ENCODE assay signal across 8 mouse cellular contexts in genomic region chr3:35481841-35482240, GRCm38 (mm10).
DNase-seq lines count a peak whose midpoint lies in the region.

No protein-coding gene starts in this region.

- peak; percentile 11 to 29 for DNase-seq in cerebellum, postnatal 25 days
- no peak for DNase-seq in cerebellum, adult 11-12 months
- DNase-seq in right cerebral cortex, postnatal 10 days (ENCODE audit: low spot score in 2 of 2), result peak; percentile 37 to 45
- no peak for DNase-seq in right cerebral cortex, postnatal 36 days (ENCODE audit: low spot score in 2 of 2)
- DNase-seq in left cerebral cortex, postnatal 10 days (ENCODE audit: extremely low spot score in 1 of 2, low spot score in 2 of 2), result peak; percentile 15 to 27
- DNase-seq in right cerebral cortex, postnatal 25 days, result peak; percentile 9
- no peak for DNase-seq in liver
- no peak for DNase-seq in spleen, postnatal 4 days (ENCODE audit: low spot score in 2 of 2)

- intact Hi-C loops in left cerebral cortex, postnatal 10 days (cut with DNase I), result loop anchor here (1.0 to 10.0 kb wide), 2 partner anchors 377 to 835 kb away; no protein-coding TSS in a partner anchor

Comparison
In these comparisons a context has a peak if more than half of its experiments do, and no peak if none do; other contexts are left out.
1. DNase-seq: peak in cerebellum, postnatal 25 days (2 of 2), right cerebral cortex, postnatal 10 days (2 of 2), left cerebral cortex, postnatal 10 days (2 of 2) and right cerebral cortex, postnatal 25 days (single experiment); none in cerebellum, adult 11-12 months (single experiment), right cerebral cortex, postnatal 36 days (0 of 2), liver (single experiment) and spleen, postnatal 4 days (0 of 2).